Mouse (Mus musculus) midbrain, embryonic 12.5 days (tissue): Measurements from ENCODE around the gene Rsph3a. TPM values are rescaled to one million over a fixed set of nuclear protein-coding genes. Genes with fewer than 3 reads are reported as not detected.
"Not testable (repeated sequence)": the region's sequence is repeated elsewhere in the genome, so short reads cannot be mapped to it uniquely, and the experiment has no call there.

Source experiments
- ATAC-seq: fragments of 200-750 bp; cut with Nextera tagmentation; 2 replicates; pipeline ENCODE4 v1.8.0; 2017; ENCODE audit warnings: low read depth, moderate TSS enrichment, moderate library complexity; ENCODE audit not compliant: low FRiP score
- H3K27ac ChIP-seq: fragments of 300-500 bp; sonication (generic); replicated peaks from 2 replicates; pipeline ENCODE4 v1.5.1; 2016; ENCODE audit warnings: mild to moderate bottlenecking
- H3K27me3 ChIP-seq: fragments of 300-500 bp; sonication (generic); 2 replicates; pipeline ENCODE4 v1.6.1; 2016; ENCODE audit warnings: mild to moderate bottlenecking
- H3K36me3 ChIP-seq: fragments of 300-500 bp; sonication (generic); 2 replicates; pipeline ENCODE4 v1.6.1; 2016
- H3K4me1 ChIP-seq: fragments of 300-500 bp; sonication (generic); 2 replicates; pipeline ENCODE4 v1.6.1; 2016
- H3K4me2 ChIP-seq: fragments of 300-500 bp; sonication (generic); replicated peaks from 2 replicates; pipeline ENCODE4 v1.6.1; 2016; ENCODE audit warnings: mild to moderate bottlenecking, moderate library complexity
- H3K4me3 ChIP-seq: fragments of 300-500 bp; sonication (generic); 2 replicates; pipeline ENCODE4 v1.5.1; 2016; ENCODE audit warnings: mild to moderate bottlenecking
- H3K9ac ChIP-seq: fragments of 300-500 bp; sonication (generic); replicated peaks from 2 replicates; pipeline ENCODE4 v1.6.1; 2016; ENCODE audit warnings: mild to moderate bottlenecking, moderate library complexity
- H3K9me3 ChIP-seq: fragments of 300-500 bp; sonication (generic); 2 replicates; pipeline ENCODE4 v1.6.1; 2016; ENCODE audit warnings: mild to moderate bottlenecking
- WGBS: fragments of 180-500 bp; shearing (Covaris S2); methylation state at CpG from one replicate; pipeline ENCODE4 v1.1.7; 2016; 5-methylcytosine and 5-hydroxymethylcytosine counted together
- polyA plus RNA-seq: library from polyadenylated mRNA; unstranded; fragments of >200 nt; fragmentation: Nextera tagmentation; extraction: Ambion mirVana; gene quantifications from 2 replicates; pipeline ENCODE4 v1.2.1, GENCODE M21; 2016

Rsph3a gene
- polyA plus RNA-seq, 1 experiment from 2014 or later: 65.3 TPM

DNA sequence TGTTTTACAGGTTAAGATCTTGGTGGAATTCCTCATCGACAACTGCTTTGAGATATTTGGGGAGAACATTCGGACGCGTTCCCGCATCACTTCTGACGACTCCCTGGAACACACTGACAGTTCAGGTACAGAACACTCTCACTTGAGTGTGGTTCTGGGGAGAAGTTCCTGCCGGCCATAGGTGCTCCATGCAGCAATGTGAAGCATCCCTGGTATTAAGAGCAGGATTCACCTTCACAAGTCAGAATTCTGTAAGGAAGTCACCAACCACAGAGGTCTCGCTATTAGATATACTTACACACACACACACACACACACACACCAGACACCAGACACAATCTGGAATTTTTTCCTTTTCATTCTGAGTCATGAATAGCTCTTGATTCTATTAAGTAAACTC lies 13.3 kb upstream of the Rsph3a start:
- H3K4me1 ChIP-seq, H3K4me3 ChIP-seq, H3K4me2 ChIP-seq, H3K9me3 ChIP-seq, ATAC-seq, H3K9ac ChIP-seq, H3K27ac ChIP-seq, H3K27me3 ChIP-seq, H3K36me3 ChIP-seq: not testable (repeated sequence)
- WGBS: 82% methylated on average over 7 of the region's 8 CpGs

- H3K4me1 ChIP-seq: 0 out of 2 replicates have a peak, but pooled peaks cover under 1% of the 10 kb centered on the region
- no peak overlapping the region for H3K9ac ChIP-seq
- no peak overlapping the region for H3K27ac ChIP-seq
- H3K27me3 ChIP-seq: no peaks in the 10 kb centered on the region
- H3K4me3 ChIP-seq: no peak overlapping the region
- no peaks in the 10 kb centered on the region for H3K36me3 ChIP-seq
- WGBS: 72% methylated on average over 8 of the region's 8 CpGs
- H3K4me2 ChIP-seq: no peak overlapping the region
- no peaks in the 10 kb centered on the region for H3K9me3 ChIP-seq
- ATAC-seq: no peak
Observed at GRCm38 (mm10) chr17:7939640-7940039, 5.8 kb upstream of the Rsph3a start.

- peak overlapping the region; percentile 51 for H3K4me3 ChIP-seq
- peak overlapping the region; percentile 50 for H3K9ac ChIP-seq
- not testable (repeated sequence) for H3K4me1 ChIP-seq, H3K27me3 ChIP-seq, H3K9me3 ChIP-seq, ATAC-seq, H3K36me3 ChIP-seq
- peak overlapping the region; percentile 65 for H3K4me2 ChIP-seq
- H3K27ac ChIP-seq: peak overlapping the region; percentile 83; the same call in 1 of the 2 replicates
- under 1% methylated on average over 19 of the region's 27 CpGs for WGBS
Observed at GRCm38 (mm10) chr17:7946053-7946627, 726 bp downstream of the Rsph3a start.

DNA sequence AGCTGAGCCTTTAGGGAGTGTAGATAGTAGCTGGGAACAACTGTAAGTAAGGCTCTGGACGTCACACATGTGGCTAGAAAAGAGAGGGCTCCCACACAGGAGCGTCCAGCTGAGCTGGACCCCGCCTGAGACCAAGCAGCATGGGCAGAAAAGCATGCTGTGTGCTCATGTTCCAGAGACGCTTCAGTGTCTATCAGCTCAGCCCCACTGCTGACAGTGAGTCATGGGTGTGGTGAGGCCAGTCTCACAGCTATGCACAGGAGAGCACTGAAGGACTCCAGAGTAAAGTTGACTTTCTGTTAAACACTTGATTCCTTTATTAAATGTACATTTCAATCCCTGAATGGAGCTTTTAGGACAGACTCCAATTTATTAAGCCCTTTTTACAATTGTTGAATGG lies 5.9 kb downstream of the Rsph3a start:
- not testable (repeated sequence) for H3K4me1 ChIP-seq
- WGBS: no CpG with 5 or more reads among the region's 4 CpGs

DNA sequence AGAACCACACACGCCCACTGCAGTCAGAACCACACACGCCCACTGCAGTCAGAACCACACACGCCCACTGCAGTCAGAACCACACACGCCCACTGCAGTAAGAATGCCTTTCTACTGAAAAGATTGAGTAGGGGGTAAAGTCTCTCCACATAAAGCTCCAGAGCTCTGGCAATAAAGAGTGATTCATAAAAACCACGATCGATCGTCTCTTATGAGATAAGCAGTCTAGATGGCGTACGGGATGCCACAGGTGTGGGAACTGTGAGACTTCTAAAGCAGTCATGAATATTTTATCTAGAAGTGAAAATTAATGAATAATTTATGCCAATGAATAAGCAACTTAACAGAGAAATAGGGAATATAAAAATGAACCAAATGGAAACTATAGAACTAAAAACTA lies 11.8 kb downstream of the Rsph3a start:
- ATAC-seq, H3K27me3 ChIP-seq, H3K9ac ChIP-seq, H3K9me3 ChIP-seq, H3K4me3 ChIP-seq, H3K27ac ChIP-seq, H3K4me1 ChIP-seq, H3K36me3 ChIP-seq, H3K4me2 ChIP-seq: not testable (repeated sequence)
- 97% methylated on average over 9 of the region's 9 CpGs for WGBS

More for the DNA sequence above, 5.9 kb downstream of the Rsph3a start:
- H3K4me3 ChIP-seq, H3K9me3 ChIP-seq, H3K4me2 ChIP-seq, H3K27me3 ChIP-seq, H3K36me3 ChIP-seq, ATAC-seq, H3K9ac ChIP-seq, H3K27ac ChIP-seq: not testable (repeated sequence)

DNA sequence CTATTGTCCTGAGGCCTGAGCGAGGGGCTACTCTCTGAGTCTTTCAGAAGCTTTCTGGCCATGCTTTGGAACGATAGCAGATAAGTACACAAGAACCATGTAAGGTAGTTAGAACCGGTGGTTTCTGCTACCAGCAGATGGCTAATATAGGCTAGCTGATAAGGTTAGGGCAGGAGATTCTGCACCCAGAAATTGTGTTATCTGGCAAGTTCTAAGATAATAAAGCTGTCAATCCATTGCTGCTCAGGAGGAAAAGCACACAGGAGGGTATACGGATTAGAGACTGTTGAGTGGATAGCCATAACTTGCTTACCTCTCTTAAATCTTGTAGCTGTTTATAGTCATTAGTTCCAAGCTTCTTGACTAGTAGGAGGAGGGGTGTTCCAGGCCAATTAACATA lies 17.9 kb downstream of the Rsph3a start:
- H3K9ac ChIP-seq: not testable (repeated sequence)

DNA sequence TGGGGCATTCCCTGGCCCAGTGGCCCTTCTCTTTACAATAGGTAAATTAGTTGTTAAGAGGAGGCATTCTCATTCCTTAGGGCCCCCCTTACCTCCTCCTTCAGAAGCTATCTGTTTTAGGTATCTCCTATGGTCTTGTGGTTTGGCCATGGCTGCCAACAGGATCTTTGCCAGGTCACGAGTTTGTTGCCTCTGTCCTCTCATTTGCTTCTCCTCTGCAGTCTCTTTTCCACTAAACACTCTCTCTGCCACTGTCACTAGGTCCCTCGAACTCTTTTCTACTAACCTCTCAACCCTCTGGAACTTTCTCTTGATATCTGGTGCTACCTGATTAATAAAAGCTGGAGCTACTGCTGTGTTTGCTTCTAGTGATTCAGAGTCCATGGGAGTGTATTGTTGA lies 19.0 kb downstream of the Rsph3a start:
- H3K27me3 ChIP-seq, H3K4me1 ChIP-seq, H3K4me3 ChIP-seq, H3K9me3 ChIP-seq, H3K27ac ChIP-seq, H3K4me2 ChIP-seq, H3K9ac ChIP-seq, H3K36me3 ChIP-seq, ATAC-seq: not testable (repeated sequence)
- WGBS: 86% methylated on average over 2 of the region's 2 CpGs

More for the DNA sequence above, 17.9 kb downstream of the Rsph3a start:
- H3K9me3 ChIP-seq, H3K36me3 ChIP-seq, H3K27me3 ChIP-seq, ATAC-seq, H3K4me2 ChIP-seq, H3K4me1 ChIP-seq, H3K4me3 ChIP-seq, H3K27ac ChIP-seq: not testable (repeated sequence)
- WGBS: 90% methylated on average over 4 of the region's 4 CpGs

DNA sequence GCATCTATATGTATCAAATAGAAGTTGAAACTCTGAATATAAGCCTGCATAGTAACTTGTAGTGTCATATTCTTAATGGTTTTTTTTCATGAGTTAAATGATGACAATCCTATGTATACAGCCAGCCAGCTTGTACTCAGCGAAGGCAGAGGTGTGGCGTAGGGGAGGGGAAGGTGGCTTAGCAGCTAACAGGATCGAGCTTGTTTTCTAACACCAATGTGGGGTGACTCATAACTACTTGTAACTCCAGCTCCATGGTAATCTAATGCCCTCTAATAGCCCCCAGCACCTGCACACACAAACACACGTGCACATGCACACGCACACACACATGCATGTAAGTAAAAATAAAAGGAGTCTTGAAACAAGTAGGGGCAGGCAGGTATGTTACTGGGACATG lies 23.1 kb downstream of the Rsph3a start:
- H3K36me3 ChIP-seq, H3K4me1 ChIP-seq, H3K27me3 ChIP-seq, ATAC-seq, H3K4me3 ChIP-seq, H3K9ac ChIP-seq, H3K9me3 ChIP-seq, H3K4me2 ChIP-seq, H3K27ac ChIP-seq: not testable (repeated sequence)
- 94% methylated on average over 4 of the region's 5 CpGs for WGBS

DNA sequence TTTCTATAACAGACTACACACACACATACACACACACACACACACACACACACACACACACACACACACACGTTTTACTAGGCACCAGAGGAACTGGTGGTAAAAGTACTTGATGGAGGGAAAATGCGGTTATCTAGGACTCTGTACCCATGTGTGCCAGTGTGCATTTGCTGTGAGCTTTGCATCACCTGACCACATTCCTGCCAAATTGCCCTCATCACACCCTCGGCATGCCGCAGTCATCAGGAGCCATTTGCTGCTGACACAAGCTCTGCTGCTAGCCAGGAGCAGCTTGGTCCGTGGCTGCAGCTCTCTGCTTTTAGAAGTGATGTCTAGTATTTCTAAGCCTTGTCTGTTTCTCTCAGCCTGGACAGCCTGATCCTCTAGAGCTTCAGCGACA lies 24.4 kb downstream of the Rsph3a start:
- H3K4me3 ChIP-seq, H3K4me1 ChIP-seq, ATAC-seq, H3K27ac ChIP-seq, H3K36me3 ChIP-seq, H3K27me3 ChIP-seq, H3K9me3 ChIP-seq, H3K4me2 ChIP-seq, H3K9ac ChIP-seq: not testable (repeated sequence)
- 75% methylated on average over 2 of the region's 6 CpGs for WGBS

DNA sequence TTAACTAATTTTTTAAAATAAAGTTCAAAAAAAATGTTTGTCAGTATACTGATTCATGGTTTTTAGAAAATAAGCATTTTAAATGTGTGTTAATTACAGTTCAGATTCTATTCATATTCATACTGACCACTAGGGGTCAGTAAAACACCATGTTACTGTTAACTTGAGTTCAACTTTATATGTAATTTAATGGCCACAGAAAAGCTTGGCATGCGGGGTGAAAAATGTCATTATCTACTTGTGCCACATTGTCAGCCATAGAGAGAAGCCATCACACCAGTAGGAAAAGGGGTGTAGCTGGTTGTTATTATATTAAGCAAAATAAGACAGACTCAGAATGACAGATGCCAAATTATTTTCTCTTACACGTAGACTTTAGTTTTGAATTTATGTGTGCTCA lies 38.1 kb downstream of the Rsph3a start:
- H3K4me3 ChIP-seq, H3K27me3 ChIP-seq, H3K27ac ChIP-seq, H3K9me3 ChIP-seq, H3K36me3 ChIP-seq, ATAC-seq, H3K9ac ChIP-seq, H3K4me2 ChIP-seq, H3K4me1 ChIP-seq: not testable (repeated sequence)
- 98% methylated on average over 1 of the region's 2 CpGs for WGBS

- WGBS: 66% methylated on average over 4 of the region's 4 CpGs
- not testable (repeated sequence) for H3K36me3 ChIP-seq
Observed at GRCm38 (mm10) chr17:7985597-7985996, 40.2 kb downstream of the Rsph3a start.

DNA sequence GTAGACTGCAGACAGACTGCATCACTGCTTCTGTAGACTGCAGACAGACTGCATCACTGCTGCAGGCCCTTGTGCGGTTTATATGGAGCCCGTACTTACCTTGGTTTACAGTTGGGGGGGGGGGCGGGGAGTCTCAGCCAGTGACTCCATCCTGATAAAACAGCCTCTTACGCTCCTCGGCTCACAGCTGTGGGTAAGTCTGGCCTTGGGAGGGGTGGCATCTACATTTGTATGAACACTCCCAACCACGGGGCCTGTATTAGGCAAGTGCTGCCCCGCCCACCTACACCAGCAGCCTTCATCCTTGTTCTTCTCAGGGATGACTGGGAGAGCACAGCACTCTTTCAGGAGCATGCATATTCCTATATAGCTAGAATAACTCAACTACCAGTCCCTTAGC lies 41.6 kb downstream of the Rsph3a start:
- H3K4me3 ChIP-seq, H3K4me2 ChIP-seq, H3K9ac ChIP-seq, ATAC-seq, H3K27me3 ChIP-seq, H3K9me3 ChIP-seq, H3K27ac ChIP-seq, H3K4me1 ChIP-seq, H3K36me3 ChIP-seq: not testable (repeated sequence)
- WGBS: 76% methylated on average over 7 of the region's 7 CpGs

More at GRCm38 (mm10) chr17:7985597-7985996, 40.2 kb downstream of the Rsph3a start:
- ATAC-seq, H3K27ac ChIP-seq, H3K9me3 ChIP-seq, H3K4me2 ChIP-seq, H3K4me3 ChIP-seq, H3K27me3 ChIP-seq, H3K4me1 ChIP-seq, H3K9ac ChIP-seq: not testable (repeated sequence)

GRCm38 (mm10) chr17:8003248-8003647 lies 57.8 kb downstream of the Rsph3a start:
- H3K4me1 ChIP-seq, H3K4me3 ChIP-seq, H3K9ac ChIP-seq, H3K9me3 ChIP-seq, H3K27me3 ChIP-seq, H3K4me2 ChIP-seq, H3K36me3 ChIP-seq, H3K27ac ChIP-seq, ATAC-seq: not testable (repeated sequence)
- WGBS: 87% methylated on average over 10 of the region's 10 CpGs
